Mouse (Mus musculus) heart, adult 11 months (tissue): ENCODE measurements around the gene Rasl10b.

Experiments used
- DNase-seq: peaks from one replicate; pipeline ENCODE4 v3.0.0; 2022

Gene Rasl10b

DNA sequence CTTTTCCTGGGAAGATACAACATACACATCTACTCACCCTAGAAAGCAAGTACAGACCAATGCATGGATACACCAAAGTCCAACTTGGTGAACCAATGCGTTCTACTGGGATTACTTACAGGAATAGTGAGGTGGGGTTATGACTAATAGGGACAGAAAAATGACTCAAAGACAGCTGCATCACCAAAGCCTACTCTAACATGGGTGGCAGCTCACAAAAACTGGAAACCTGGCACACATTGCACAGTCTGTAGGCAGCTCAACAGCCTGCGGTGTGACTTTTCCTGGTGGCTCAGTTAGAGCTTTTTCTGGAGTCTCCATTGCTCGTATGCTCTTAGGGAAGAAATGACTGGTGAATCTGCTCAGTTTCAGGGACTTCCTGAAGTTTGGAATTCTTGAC, 59.8 kb downstream of the Rasl10b start:
- peak; percentile 43 for DNase-seq
